Mouse (Mus musculus) neural tube, embryonic 13.5 days (tissue): ENCODE data around the gene Mylip. TPM values are rescaled to one million over a fixed set of nuclear protein-coding genes. Genes with fewer than 3 reads are reported as not detected.

Source experiments
- ATAC-seq: fragments of 200-750 bp; cut with Nextera tagmentation; 2 replicates; pipeline ENCODE4 v1.8.0; 2017; ENCODE audit warnings: low read depth, mild to moderate bottlenecking, moderate TSS enrichment, moderate library complexity
- H3K27ac ChIP-seq: fragments of 300-500 bp; sonication (generic); replicated peaks from 2 replicates; pipeline ENCODE4 v1.5.1; 2015; ENCODE audit warnings: moderate library complexity, mild to moderate bottlenecking, inconsistent platforms
- H3K27me3 ChIP-seq: fragments of 300-500 bp; sonication (generic); 2 replicates; pipeline ENCODE4 v1.6.1; 2015; ENCODE audit warnings: mild to moderate bottlenecking, inconsistent platforms
- H3K36me3 ChIP-seq: fragments of 300-500 bp; sonication (generic); 2 replicates; pipeline ENCODE4 v1.6.1; 2015; ENCODE audit warnings: mild to moderate bottlenecking, inconsistent platforms
- H3K4me1 ChIP-seq: fragments of 300-500 bp; sonication (generic); replicated peaks from 2 replicates; pipeline ENCODE4 v1.6.1; 2015; ENCODE audit warnings: inconsistent platforms
- H3K4me2 ChIP-seq: fragments of 300-500 bp; sonication (generic); 2 replicates; pipeline ENCODE4 v1.6.1; 2015; ENCODE audit warnings: inconsistent platforms, mild to moderate bottlenecking, moderate library complexity
- H3K4me3 ChIP-seq: fragments of 300-500 bp; sonication (generic); 2 replicates; pipeline ENCODE4 v1.5.1; 2015; ENCODE audit warnings: mild to moderate bottlenecking, inconsistent platforms
- H3K9ac ChIP-seq: fragments of 300-500 bp; sonication (generic); 2 replicates; pipeline ENCODE4 v1.6.1; 2015; ENCODE audit warnings: moderate library complexity, mild to moderate bottlenecking, inconsistent platforms
- H3K9me3 ChIP-seq: fragments of 300-500 bp; sonication (generic); 2 replicates; pipeline ENCODE4 v1.6.1; 2016; ENCODE audit warnings: inconsistent platforms
- WGBS: fragments of 180-500 bp; shearing (Covaris S2); methylation state at CpG from one replicate; pipeline ENCODE4 v1.1.7; 2015; 5-methylcytosine and 5-hydroxymethylcytosine counted together
- polyA plus RNA-seq: library from polyadenylated mRNA; unstranded; fragments of >200 nt; fragmentation: Nextera tagmentation; extraction: Ambion mirVana; gene quantifications from 2 replicates; pipeline ENCODE4 v1.2.1, GENCODE M21; 2015

The Mylip gene
- polyA plus RNA-seq, 1 experiment from 2014 or later = 7.9 TPM

DNA sequence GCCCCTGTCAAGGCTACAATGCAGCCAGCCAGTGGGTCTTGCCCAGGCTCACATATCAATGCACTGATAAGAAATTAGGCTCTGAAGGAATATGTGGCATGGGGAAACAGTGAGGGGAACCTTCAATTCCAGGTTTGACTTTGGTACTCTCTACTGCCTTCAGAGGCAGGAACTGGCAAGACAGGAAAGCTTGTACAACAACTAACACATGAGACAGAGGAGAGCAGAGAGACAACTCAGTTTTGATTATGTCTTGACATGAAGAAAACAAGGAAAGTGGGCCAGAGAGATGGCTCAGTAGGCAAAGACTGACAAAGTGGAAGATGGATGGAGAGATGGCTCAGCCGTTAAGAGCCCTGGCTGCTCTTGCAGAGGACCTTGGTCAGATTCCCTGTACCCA, 23.5 kb downstream of the Mylip start:
- ATAC-seq = no peak
- Histone ChIP-seq H3K9me3 (no peaks in the 10 kb centered on the region), H3K27me3 (0 out of 2 replicates have a peak, but pooled peaks cover 6% of the 10 kb centered on the region), H3K4me3 (no peak overlapping the region), H3K36me3 (peaks cover 46% of the 10 kb centered on the region), H3K9ac (no peak overlapping the region), H3K27ac (no peak overlapping the region), H3K4me1 (peaks cover 19% of the 10 kb centered on the region), H3K4me2 (no peak overlapping the region)
- 88% methylated on average over 1 of the region's 1 CpGs for WGBS

DNA sequence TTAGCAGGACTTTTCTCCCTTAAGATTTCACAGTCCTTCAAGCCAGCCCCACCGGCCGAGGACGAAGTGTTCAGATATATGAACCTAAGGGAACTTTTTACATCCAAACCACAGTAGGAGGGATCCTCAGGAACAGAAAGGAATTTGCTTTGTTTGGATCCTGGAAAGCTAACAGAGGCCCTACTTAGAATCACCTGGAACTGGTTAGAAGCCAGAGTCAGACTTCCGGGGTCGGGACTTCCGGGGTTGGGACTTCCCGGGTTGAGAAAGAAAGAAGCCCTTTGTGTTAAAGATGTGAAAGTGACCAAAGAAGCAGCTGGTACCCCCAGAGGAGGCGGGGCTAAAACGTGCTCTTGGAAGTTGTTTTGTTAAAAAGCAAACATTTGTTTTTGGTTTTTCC, 24.5 kb downstream of the Mylip start:
- 0 out of 2 replicates have a peak, but pooled peaks cover 6% of the 10 kb centered on the region for H3K27me3 ChIP-seq
- peaks cover 37% of the 10 kb centered on the region for H3K36me3 ChIP-seq
- no peak overlapping the region for H3K9ac ChIP-seq
- H3K4me1 ChIP-seq = peaks cover 28% of the 10 kb centered on the region
- H3K4me2 ChIP-seq = no peak overlapping the region
- H3K9me3 ChIP-seq = no peaks in the 10 kb centered on the region
- no peak for ATAC-seq
- 68% methylated on average over 9 of the region's 9 CpGs for WGBS
- H3K27ac ChIP-seq = no peak overlapping the region
- H3K4me3 ChIP-seq = no peak overlapping the region

DNA sequence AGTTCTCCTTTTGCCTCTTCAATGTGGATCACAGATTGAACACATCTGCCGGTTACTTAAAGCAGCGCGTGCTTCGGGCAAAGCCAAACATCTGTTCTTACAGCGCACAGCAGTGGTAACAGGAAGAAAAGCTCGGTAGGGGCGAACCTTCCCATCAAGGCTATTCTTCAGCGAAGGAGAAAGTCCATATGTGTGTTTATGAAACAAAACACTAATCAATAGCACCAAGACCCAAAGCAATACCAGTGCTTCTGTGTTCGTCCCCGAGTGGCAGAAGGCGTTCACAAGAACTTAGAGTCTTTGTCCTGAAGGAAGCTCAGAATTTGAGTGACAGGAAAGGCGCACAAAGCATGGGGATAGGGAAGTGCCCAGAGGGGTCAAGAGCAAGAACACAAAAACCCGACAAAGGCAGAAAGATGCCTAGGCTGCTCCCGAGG, 27.1 kb downstream of the Mylip start:
- H3K4me3 ChIP-seq = no peak overlapping the region
- H3K9ac ChIP-seq = no peak overlapping the region
- peaks cover 34% of the 10 kb centered on the region for H3K4me1 ChIP-seq
- H3K27me3 ChIP-seq = 0 out of 2 replicates have a peak, but pooled peaks cover 6% of the 10 kb centered on the region
- peaks cover 16% of the 10 kb centered on the region for H3K36me3 ChIP-seq
- H3K9me3 ChIP-seq = no peaks in the 10 kb centered on the region
- 43% methylated on average over 14 of the region's 14 CpGs for WGBS
- H3K27ac ChIP-seq = no peak overlapping the region
- no peak for ATAC-seq
- H3K4me2 ChIP-seq = peak overlapping the region; percentile 18; the same call in 1 of the 2 replicates

DNA sequence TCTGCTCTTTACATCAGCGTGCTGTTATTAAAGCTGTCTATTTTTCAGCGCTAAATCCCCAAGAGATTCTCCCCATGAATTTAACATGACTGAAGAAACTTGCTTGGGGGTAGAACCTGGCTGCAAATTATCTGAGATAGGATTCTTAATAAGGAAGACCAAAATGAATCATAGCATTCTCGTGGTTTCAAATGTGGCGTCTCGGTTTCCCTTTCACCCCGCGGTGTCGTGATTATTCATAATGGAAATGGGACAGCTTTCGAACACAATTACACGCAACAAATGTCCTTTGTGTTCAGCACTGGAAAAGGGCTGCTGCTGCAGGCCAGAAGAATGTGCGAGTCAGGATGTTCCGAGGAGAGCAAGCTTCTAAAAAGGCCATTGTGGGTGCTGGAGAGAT, 29.4 kb downstream of the Mylip start:
- WGBS = 24% methylated on average over 12 of the region's 12 CpGs
- H3K4me3 ChIP-seq = 0 out of 2 replicates have a peak overlapping the region, but pooled peaks have one; percentile 3
- ATAC-seq = no peak
- no peaks in the 10 kb centered on the region for H3K36me3 ChIP-seq
- H3K9me3 ChIP-seq = no peaks in the 10 kb centered on the region
- H3K27me3 ChIP-seq = 0 out of 2 replicates have a peak, but pooled peaks cover 6% of the 10 kb centered on the region
- H3K4me1 ChIP-seq = peaks cover 39% of the 10 kb centered on the region
- peak overlapping the region; percentile 19; the same call in 1 of the 2 replicates for H3K27ac ChIP-seq
- H3K4me2 ChIP-seq = peak overlapping the region; percentile 20
- H3K9ac ChIP-seq = no peak overlapping the region

DNA sequence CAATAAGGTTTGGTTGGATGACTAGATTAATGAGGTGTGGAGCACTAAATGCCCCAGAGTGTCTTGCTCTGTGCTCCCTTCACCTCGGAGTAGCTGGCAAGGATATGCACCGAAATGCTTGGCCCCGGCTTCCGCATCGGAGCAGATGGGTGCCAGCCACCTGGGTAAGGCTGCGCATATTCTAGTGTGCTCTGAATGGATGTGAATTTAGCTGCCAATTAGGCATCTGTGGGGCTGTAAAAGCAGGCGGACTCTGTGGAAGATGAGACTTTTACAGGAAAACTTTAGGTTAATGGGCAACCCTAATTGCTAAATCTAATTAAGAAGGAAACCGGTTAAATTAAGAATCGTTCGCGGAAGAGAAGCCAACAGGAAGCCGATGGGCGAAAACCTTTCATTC, 32.7 kb downstream of the Mylip start:
- Histone ChIP-seq H3K9me3 (no peaks in the 10 kb centered on the region), H3K27ac (no peak overlapping the region), H3K4me2 (no peak overlapping the region), H3K4me3 (no peak overlapping the region), H3K9ac (no peak overlapping the region), H3K4me1 (peaks cover 26% of the 10 kb centered on the region), H3K27me3 (0 out of 2 replicates have a peak, but pooled peaks cover 6% of the 10 kb centered on the region), H3K36me3 (no peaks in the 10 kb centered on the region)
- 62% methylated on average over 13 of the region's 13 CpGs for WGBS
- ATAC-seq = no peak; the same call in 1 of the 2 replicates

DNA sequence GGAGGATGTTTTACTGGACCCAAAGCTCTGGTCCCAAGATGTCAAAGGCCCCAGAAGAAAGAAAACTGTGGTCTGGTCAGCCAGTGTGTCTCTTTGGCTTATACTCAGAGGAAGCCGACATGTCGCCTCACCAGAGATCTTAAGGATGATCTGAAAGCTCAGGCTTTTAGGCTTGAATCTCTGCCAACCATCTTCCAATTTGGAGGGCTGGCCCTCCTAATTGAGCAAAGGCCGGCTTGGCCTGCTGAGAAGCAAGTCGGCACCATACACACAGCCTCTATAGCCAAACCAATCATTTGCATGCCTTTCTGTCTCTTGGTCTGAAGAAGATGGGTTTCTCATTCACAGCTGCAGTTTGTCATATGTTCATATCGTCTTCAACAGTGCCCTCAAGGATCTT, 33.2 kb downstream of the Mylip start:
- 79% methylated on average over 5 of the region's 5 CpGs for WGBS
- H3K9ac ChIP-seq = no peak overlapping the region
- H3K27me3 ChIP-seq = 0 out of 2 replicates have a peak, but pooled peaks cover 3% of the 10 kb centered on the region
- H3K4me1 ChIP-seq = peaks cover 24% of the 10 kb centered on the region
- H3K36me3 ChIP-seq = no peaks in the 10 kb centered on the region
- no peaks in the 10 kb centered on the region for H3K9me3 ChIP-seq
- H3K4me3 ChIP-seq = no peak overlapping the region
- no peak overlapping the region for H3K4me2 ChIP-seq
- ATAC-seq = no peak
- no peak overlapping the region for H3K27ac ChIP-seq

DNA sequence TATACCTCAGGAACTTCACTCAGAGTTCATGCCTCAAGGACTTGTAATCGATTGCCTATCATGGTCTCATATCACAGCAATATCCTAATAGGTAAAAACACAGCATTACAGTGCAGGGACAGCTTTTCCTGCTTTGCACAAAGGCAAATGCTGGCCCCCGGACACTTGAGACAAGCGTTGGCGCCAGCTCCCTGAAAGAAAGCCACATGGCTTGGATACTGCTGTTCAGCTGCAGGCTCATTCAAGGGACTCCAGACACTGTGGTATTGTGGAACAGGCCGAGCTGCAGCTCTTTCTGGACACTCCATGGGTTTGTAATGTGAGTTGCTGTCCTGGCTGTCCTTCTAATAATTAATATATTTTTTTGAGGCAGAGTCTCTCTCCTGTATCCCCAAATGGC, 34.4 kb downstream of the Mylip start:
- Histone ChIP-seq H3K4me3 (no peak overlapping the region), H3K27ac (no peak overlapping the region), H3K9me3 (no peaks in the 10 kb centered on the region), H3K9ac (no peak overlapping the region), H3K36me3 (no peaks in the 10 kb centered on the region), H3K4me1 (peaks cover 12% of the 10 kb centered on the region), H3K27me3 (no peaks in the 10 kb centered on the region), H3K4me2 (no peak overlapping the region)
- ATAC-seq = no peak
- 86% methylated on average over 5 of the region's 5 CpGs for WGBS

DNA sequence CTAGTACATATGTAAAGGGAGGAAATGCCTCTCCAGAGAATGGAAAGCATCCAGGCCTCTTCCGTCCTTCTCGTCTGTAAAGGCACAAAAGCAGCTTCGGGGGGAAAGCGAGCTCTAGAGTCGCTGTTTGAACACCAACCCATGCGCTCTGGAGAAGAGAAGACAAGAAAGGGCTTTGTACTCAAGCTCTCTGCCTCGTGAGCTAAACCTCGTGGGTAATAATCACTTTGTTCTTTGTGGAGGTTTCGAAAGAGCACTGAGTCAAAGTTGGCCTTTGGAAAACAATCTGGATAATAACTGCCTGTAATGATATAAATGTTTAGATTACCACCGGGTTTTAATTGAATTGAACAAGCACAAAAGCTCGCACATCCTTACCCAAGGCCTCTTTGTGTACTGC, 39.7 kb downstream of the Mylip start:
- no peaks in the 10 kb centered on the region for H3K27me3 ChIP-seq
- H3K9me3 ChIP-seq = no peaks in the 10 kb centered on the region
- ATAC-seq = no peak
- no peak overlapping the region for H3K9ac ChIP-seq
- H3K36me3 ChIP-seq = no peaks in the 10 kb centered on the region
- no peak overlapping the region for H3K27ac ChIP-seq
- no peaks in the 10 kb centered on the region; the same call in 1 of the 2 replicates for H3K4me1 ChIP-seq
- H3K4me3 ChIP-seq = no peak overlapping the region
- WGBS = 48% methylated on average over 11 of the region's 11 CpGs
- no peak overlapping the region for H3K4me2 ChIP-seq

DNA sequence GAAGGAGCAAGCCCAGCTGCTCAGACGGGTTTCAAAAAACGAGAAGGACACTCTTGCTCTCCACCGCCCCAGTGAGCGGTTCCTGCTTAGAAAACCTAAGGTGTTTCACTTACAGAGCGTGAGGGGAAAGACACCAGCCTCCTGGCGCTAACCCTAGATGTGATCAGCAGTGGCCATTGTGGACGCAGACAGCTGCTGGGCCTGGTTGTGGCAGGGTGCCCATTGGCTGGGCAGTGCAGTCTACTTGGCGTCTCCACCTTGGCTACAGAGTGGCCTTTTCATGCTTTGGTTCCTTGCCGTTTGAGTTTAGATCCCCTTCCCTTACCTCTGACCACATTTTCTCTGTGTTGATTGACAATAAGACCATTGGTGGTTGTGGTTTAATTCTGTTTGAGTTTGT, 47.6 kb downstream of the Mylip start:
- H3K36me3 ChIP-seq = no peaks in the 10 kb centered on the region
- no peak overlapping the region for H3K9ac ChIP-seq
- H3K9me3 ChIP-seq = no peaks in the 10 kb centered on the region
- H3K27me3 ChIP-seq = no peaks in the 10 kb centered on the region
- 88% methylated on average over 9 of the region's 9 CpGs for WGBS
- no peak overlapping the region for H3K27ac ChIP-seq
- no peak for ATAC-seq
- peaks cover 4% of the 10 kb centered on the region; the same call in 1 of the 2 replicates for H3K4me1 ChIP-seq
- no peak overlapping the region for H3K4me2 ChIP-seq
- H3K4me3 ChIP-seq = no peak overlapping the region

DNA sequence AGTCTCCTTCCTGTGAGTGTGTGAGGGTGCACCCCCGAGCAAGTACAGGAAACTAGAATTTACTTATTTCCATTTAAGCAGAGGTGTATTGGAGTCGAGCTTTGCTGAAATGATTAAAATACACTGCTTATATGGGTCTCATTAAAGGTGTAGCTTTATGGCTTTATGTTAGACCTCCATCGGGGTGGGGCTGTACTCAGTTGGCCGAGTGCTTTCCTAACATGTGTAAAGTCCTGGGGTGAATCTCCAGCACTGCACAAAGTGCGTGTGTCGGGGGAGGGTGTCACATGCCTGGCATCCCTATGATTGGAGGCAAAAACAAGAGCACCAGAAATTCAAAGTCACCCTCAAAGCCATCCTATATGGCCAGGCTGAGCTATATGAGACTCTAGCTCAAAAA, 49.3 kb downstream of the Mylip start:
- H3K9ac ChIP-seq = no peak overlapping the region
- no peaks in the 10 kb centered on the region for H3K9me3 ChIP-seq
- 87% methylated on average over 6 of the region's 6 CpGs for WGBS
- ATAC-seq = no peak
- no peaks in the 10 kb centered on the region for H3K36me3 ChIP-seq
- H3K27me3 ChIP-seq = no peaks in the 10 kb centered on the region
- no peak overlapping the region for H3K27ac ChIP-seq
- H3K4me1 ChIP-seq = peaks cover 8% of the 10 kb centered on the region; the same call in 1 of the 2 replicates
- no peak overlapping the region for H3K4me3 ChIP-seq
- H3K4me2 ChIP-seq = no peak overlapping the region

DNA sequence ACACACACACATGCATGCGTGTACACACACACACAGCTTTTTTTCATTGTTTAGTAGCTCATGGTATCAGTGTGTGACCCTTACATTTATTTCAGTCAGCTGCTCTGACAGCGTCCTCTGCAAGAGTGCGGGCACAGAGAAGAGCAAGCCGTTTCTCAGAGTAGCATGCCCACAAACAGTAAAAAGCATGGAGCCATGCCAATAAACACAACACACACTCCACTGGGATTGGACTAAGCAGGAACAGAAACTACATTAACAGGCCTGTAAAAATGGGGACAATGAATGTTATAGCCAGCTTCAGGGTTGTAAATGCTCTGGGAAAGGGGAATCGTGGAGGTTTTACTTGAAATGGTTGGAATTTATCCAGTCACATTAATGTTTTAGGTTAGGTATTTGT, 50.7 kb downstream of the Mylip start:
- no peak overlapping the region for H3K4me3 ChIP-seq
- ATAC-seq = no peak
- no peak overlapping the region for H3K9ac ChIP-seq
- 55% methylated on average over 5 of the region's 5 CpGs for WGBS
- peaks cover 18% of the 10 kb centered on the region for H3K4me1 ChIP-seq
- H3K4me2 ChIP-seq = no peak overlapping the region
- H3K9me3 ChIP-seq = no peaks in the 10 kb centered on the region
- no peaks in the 10 kb centered on the region for H3K27me3 ChIP-seq
- no peak overlapping the region for H3K27ac ChIP-seq
- no peaks in the 10 kb centered on the region for H3K36me3 ChIP-seq

DNA sequence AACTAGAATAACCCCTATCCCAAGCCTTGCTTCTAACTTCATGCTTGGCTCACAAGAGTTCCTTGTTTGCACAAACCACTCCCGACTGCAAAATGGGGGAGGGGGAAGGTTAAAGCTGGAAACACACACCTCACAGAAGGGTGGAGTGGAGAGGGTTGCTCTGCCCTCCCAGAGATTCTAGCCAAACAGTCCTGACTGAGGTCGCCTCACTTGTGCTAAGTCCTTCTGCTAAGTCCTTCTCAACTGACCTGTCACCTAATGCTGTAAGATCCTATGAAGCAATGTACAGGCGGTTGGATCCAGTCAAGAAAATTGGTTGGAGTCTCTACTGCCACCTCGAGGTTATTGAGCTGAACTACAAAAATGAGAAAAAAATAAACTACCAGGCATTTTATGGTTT, 52.9 kb downstream of the Mylip start:
- Histone ChIP-seq H3K9me3 (no peaks in the 10 kb centered on the region), H3K27me3 (no peaks in the 10 kb centered on the region), H3K27ac (no peak overlapping the region), H3K4me1 (peaks cover 18% of the 10 kb centered on the region), H3K4me3 (no peak overlapping the region), H3K4me2 (no peak overlapping the region), H3K36me3 (no peaks in the 10 kb centered on the region), H3K9ac (no peak overlapping the region)
- WGBS = 28% methylated on average over 4 of the region's 4 CpGs
- ATAC-seq = no peak

DNA sequence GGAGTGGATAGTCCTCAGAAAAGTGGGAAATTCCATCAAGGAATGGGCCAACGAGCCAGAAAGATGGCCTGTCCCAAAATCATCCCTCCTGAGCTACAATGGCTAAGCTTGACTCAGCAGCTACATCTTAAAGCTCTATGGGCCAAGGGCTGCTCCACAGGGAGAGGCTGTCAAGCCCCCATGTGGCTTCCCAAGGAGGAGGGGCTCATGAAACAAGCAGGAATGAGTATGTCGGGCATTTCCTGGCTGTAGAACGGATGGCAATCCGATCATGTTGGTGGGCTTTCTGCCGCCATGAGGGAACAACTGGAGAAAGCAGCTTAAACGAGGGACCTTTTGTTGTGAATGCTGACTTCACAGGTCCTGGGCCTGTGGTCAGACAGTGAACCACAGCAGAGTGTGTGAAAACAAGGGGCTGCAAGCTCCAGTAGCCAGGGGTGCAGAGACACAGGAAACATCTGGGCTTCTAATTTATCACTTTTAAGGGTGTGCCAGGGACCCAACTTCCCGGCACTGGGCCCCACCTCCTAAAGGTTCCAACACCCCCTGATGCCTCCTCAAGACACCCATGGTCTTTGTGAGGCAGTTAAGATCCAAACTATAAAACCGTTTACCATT, 53.5 kb downstream of the Mylip start:
- no peaks in the 10 kb centered on the region for H3K27me3 ChIP-seq
- no peak overlapping the region for H3K4me3 ChIP-seq
- H3K9ac ChIP-seq = no peak overlapping the region
- no peak overlapping the region for H3K27ac ChIP-seq
- 66% methylated on average over 8 of the region's 8 CpGs for WGBS
- H3K4me2 ChIP-seq = no peak overlapping the region
- H3K36me3 ChIP-seq = no peaks in the 10 kb centered on the region
- H3K9me3 ChIP-seq = no peaks in the 10 kb centered on the region
- H3K4me1 ChIP-seq = peaks cover 18% of the 10 kb centered on the region
- ATAC-seq = no peak
